Mouse (Mus musculus): ENCODE measurements at regions not wholly inside any gene's neighbourhood (a gene's known extent, or its start where the extent isn't known, plus 50 kb on each side); places are given as distances from the start of the nearest gene placed in this dataset.

DNA sequence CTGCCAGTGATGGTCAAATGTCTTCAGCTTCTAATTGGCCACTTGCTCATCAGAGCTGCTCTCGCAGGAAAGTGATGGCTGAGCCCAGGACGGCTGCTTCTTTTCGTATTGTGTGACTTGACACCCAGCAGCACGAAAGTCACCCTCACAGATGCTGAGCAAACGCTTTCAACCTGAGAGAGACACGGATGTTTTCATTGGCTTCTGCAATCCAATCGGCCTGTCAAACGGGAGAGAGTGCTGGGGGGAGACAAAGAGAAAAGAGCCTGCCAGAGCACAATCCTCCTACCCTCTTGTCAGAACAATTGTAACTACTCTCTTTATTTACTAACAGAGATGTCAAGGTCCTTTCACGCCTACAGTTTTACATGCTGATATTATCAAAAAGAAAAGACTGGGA is 289.9 kb downstream of the Nsun3 start:
- no peak for TF ChIP-seq MEF2A (IDR thresholded peaks at IDR 0.05; ENCODE audit: extremely low read depth, insufficient replicate concordance, low read depth, low read length, poor library complexity, severe bottlenecking)
- TF ChIP-seq ETS1 (IDR thresholded peaks at IDR 0.05; ENCODE audit: low read depth, low read length), result no peak
- TF ChIP-seq ZNF384 (IDR thresholded peaks at IDR 0.05; ENCODE audit: low read depth, low read length), result no peak
- no peak for TF ChIP-seq GATA1 (IDR thresholded peaks at IDR 0.05; ENCODE audit: low read depth, low read length)
- TF ChIP-seq POLR2A (IDR thresholded peaks at IDR 0.05; ENCODE audit: control insufficient read depth in 1 of 2, insufficient read depth in 1 of 2, low read depth in 1 of 2, low read length in 2 of 2, poor library complexity in 1 of 2), result no peak
- TF ChIP-seq RAD21 (IDR thresholded peaks at IDR 0.05; ENCODE audit: low read depth, low read length), result no peak
- TF ChIP-seq EP300 (IDR thresholded peaks at IDR 0.05; ENCODE audit: low read depth in 1 of 2, low read length in 2 of 2), result no peak
- TF ChIP-seq BHLHE40 (IDR thresholded peaks at IDR 0.05; ENCODE audit: borderline replicate concordance, low read depth, low read length), result no peak
